Mouse (Mus musculus) neutrophil, adult 5-6 weeks (primary cell): ENCODE measurements around the gene Max. TPM values are rescaled to one million over a fixed set of nuclear protein-coding genes. Genes with fewer than 3 reads are reported as not detected.

Experiments
- ATAC-seq: fragments of 151-379, 151-347 bp; 2 replicates; pipeline ENCODE4 v1.8.0; 2017; ENCODE audit warnings: mild to moderate bottlenecking, moderate TSS enrichment; ENCODE audit not compliant: insufficient number of reproducible peaks, poor library complexity, low FRiP score, severe bottlenecking; ENCODE audit errors: extremely low read depth
- total RNA-seq: library from RNA; stranded (forward); fragments of 200-1000 nt; gene quantifications from 2 replicates; pipeline ENCODE4 v1.2.3, GENCODE M21; 2017

The Max gene
- total RNA-seq, 1 experiment from 2014 or later, result 238 TPM

DNA sequence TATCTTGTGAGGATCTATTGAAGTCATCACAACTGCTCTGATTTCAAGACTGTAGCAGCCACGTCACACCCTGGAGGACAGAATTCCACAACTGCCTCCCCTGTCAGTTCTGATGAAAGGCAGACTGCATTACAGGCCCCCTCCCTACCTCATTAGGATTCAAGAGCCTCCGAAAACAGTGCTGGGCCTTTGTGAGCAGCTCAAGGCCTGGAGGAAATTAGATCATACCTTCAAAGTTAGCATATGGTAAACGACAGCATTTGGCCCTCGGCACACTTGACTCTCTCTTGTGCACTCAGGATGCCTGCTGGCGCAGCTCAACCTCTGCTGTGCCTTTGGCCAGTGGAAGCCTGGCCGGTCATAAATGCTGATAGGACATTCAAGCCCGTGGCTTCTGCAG lies 66.2 kb downstream of the Max start:
- no peak for ATAC-seq

DNA sequence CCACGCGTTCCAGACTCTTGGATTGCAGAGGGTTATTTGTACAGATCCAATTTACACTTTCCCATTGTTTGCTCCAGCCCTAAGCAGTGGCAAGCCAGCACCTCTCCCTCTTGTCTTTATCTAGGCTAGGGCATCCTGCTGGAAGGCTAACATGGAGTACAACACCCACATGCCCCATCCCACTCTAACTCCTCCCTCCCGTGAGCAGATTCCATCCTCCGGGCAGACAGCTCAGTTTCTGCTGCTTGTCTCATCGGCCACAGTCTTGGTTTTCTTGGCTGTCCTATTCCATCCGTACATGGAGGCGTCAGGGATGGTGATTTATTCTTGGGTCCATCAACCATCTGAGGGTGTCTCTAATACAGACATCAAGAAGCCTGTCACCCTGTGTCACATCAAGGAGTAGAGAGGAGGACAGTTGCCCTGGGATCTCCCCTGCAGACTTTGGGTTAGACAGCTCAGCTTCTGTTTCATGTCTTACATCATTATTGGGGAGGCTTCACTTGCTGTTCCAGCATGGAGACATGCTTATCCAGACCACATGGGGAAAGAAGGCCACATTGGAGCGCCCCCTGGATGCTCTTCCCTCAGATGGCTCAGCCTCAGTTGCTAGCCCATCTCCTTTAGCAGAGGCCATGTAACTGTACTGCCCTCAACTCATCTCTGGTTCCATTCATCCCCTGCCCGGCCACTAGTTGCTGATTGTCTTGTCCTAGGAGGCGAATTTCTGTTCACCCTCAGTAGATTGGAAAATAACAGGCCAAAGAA lies 67.0 kb downstream of the Max start:
- no peak for ATAC-seq

GRCm38 (mm10) chr12:76892910-76893695 lies 68.9 kb downstream of the Max start:
- ATAC-seq, result no peak

DNA sequence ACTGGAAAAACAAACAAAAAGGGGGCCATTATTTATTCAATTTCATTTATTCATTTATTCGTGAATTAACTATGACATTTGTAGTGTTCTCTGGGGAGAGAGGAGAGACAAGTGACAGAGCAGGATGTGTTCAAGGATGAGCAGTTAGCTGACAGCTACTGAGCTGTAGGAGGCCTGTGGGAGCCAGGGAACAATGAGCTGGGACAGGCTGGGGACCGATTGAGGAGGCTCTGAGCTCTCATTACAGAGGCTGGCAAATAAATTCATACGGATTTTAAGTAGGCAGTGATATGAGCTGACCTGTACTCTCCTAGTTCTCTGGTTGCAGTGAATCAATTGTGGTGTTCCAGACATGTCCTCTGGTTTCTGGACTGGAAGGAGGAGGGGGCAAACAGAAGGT lies 70.8 kb downstream of the Max start:
- ATAC-seq, result no peak

DNA sequence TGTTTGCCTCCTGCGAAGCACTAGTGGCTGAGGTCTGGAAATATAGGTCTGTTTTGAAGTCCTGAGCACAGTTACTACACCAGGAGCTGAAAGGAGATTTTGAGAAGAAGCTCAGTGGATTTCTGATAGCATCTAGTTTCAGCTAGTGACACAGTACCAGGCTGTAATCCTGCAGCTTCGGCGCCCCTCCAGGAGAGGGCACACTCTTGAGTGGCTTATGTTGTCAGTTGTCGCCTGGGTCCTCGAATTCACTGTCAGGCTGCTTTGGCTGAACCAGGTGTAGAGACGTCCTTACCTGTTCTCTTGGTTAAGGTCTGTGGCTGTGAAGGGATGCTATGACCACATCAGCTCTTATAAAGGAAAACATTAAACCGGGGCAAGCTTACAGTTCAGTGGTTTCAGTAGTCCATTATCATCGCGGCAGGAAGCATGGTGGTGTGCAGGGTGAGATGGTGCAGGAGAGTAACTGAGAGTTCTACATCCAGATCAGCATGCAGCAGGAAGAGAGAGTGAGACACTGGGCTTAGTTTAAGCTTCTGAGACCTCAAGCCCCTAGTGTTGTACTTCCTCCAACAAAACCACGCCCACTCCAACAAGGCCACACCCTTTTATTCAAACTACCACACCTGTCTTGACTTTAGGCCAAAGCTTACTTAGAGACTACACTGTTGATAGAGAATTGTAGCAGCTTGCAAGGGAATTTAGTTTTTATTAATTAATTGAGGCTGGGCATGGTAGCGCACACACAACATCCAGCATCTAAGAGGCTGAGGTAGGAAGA lies 72.4 kb downstream of the Max start:
- ATAC-seq, result no peak

- no peak for ATAC-seq
These were observed 74.1 kb downstream of the Max start for GRCm38 (mm10) chr12:76887941-76888340.

Other genes with a start within 250 kb of the Max start
- 31.2 and 49.4 TPM in 2 replicates for gene Churc1, start 196.7 kb downstream of the Max start, total RNA-seq
- gene Fntb, start 196.6 kb downstream of the Max start, total RNA-seq, result 6.2 and 6.4 TPM in 2 replicates
- gene Gpx2, start 166.6 kb downstream of the Max start, total RNA-seq, result not detected in 2 replicates
- gene Rab15, start 139.3 kb downstream of the Max start, total RNA-seq, result not detected in 2 replicates